Mouse (Mus musculus): ENCODE measurements at regions not wholly inside any gene's neighbourhood (a gene's known extent, or its start where the extent isn't known, plus 50 kb on each side); places are given as distances from the start of the nearest gene placed in this dataset.
A peak's percentile ranks its signal among the peaks of the same experiment; 100 is the strongest.

GRCm38 (mm10) chr2:147514748-147515147 lies 153.0 kb downstream of the Pax1 start:
- DNase-seq (ENCODE audit: low spot score in 2 of 2) = no peak

GRCm38 (mm10) chr2:147503962-147504361 lies 142.2 kb downstream of the Pax1 start:
- no peak for DNase-seq (ENCODE audit: low spot score in 2 of 2)

GRCm38 (mm10) chr2:147498731-147499130 lies 137.0 kb downstream of the Pax1 start:
- DNase-seq (ENCODE audit: low spot score in 2 of 2) = no peak

- DNase-seq (ENCODE audit: low spot score in 2 of 2) = no peak
Measured at GRCm38 (mm10) chr2:147455932-147456331, 94.2 kb downstream of the Pax1 start.

GRCm38 (mm10) chr2:147454362-147455257 lies 92.9 kb downstream of the Pax1 start:
- DNase-seq (ENCODE audit: low spot score in 2 of 2) = peak; percentile 27 to 30
